Mouse (Mus musculus) liver (tissue): ENCODE data around the gene Fes.

Experiments
- DNase-seq: peaks from one replicate; pipeline ENCODE4 v3.0.0-alpha.2; 2020; ENCODE audit warnings: mixed read lengths

Fes gene

GRCm38 (mm10) chr7:80373850-80374249 is 13.9 kb downstream of the Fes start:
- DNase-seq = no peak

- DNase-seq = no peak
Measured at GRCm38 (mm10) chr7:80373352-80373751, 14.4 kb downstream of the Fes start.

GRCm38 (mm10) chr7:80372667-80373066 is 15.1 kb downstream of the Fes start:
- no peak for DNase-seq

GRCm38 (mm10) chr7:80372166-80372565 is 15.6 kb downstream of the Fes start:
- no peak for DNase-seq

DNA sequence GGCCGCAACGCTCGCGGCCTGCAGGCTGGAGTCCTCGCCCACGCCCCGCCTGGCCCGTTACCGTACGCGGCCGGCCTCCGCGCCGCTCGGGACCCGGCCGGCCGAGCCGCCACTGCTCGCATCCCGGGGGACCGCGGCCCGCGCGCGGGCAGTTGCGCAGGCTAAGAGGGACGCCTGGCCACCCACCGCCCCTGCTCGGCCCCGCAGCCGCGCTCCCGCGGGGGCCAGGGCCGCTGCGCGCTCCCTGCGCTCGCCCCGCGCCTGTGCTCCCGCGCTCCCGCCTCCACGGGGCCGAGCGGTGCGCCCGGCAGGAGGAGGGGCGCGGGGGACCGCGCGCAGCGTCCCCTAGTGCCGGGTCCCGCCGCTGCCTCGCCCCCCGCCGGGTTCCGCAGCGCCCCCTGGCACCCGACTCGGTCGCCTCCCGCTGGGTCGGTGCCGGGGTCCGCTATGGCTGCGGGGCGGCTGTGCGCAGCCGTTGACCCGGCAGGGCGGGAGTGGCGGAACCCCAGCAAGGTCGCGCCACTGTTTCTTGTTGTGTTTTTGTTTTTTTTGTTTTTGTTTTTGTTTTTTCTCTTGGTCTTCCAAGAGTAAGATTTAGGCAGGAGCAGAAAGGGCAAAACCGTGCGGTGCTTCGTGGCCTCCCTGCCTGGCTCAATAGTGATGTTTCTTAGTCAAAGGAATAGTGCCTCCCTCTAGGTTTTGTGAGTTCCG is 16.6 kb downstream of the Fes start, which contains the start of gene Man2a2:
Man2a2 (minus strand) TSS at position 335 of the 711 bp plus-strand sequence.
- peak; percentile 68 for DNase-seq

- DNase-seq = peak; percentile 64
Measured at GRCm38 (mm10) chr7:80370649-80371040, 17.1 kb downstream of the Fes start.

DNA sequence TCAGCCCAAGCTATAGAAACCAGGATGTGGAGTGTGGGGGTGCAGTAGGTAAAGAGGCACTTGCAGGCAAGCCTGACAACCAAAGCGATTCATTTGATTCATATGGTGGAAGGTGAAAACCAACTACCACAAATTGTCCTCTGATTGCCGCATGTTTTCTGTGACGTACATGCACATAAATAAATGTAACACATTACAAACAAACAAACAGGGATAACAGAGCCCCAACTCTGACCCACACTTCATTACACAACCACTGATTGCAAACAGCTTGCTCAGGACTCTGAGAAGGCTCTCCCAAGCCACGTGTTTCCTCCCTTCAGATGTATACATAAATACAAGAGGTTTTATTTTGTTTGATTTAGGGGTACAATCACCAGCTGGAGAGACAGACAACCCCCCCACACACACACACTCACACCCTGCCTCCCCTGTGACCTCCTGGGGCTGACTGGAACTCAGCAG is 17.7 kb downstream of the Fes start:
- no peak for DNase-seq

GRCm38 (mm10) chr7:80369461-80369860 is 18.3 kb downstream of the Fes start:
- no peak for DNase-seq

DNA sequence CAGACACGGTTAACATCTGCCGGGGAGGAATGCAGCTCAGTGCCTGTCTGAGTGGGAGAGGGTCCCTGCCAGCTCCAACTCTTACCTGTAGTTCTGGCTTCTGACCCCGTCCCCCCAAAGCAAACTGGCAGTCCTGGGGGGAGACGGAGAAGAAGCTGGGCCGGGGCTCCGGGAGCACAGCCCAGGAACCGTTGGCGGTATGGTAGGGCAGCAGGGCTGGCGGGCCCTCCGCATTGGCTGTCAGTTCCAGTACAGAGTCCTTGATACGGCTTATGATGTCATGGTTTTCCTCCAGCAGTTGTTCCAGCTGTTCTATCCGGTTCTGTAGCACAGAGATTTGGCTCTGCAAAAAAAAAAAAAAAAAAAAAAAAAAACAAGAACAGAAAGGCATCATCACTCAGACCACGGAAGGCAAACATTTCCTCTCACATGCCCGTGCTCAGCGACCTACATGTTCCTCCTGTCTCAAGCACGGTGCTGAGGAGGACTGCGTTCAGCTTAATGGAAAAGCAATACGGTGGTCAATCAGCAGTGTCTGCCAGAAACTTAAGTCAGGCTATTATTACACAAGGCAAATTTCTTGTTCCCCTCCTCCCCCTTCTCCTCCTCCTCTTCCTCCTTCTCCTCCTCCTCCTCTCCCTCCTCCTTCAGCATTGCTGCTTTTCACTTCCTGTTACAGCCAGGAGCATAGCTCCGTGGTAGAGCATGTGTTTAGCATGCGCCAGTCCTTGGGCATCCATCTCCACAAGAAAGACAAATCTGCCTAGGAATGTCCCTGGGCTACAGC is 18.9 kb downstream of the Fes start:
- DNase-seq = no peak

DNA sequence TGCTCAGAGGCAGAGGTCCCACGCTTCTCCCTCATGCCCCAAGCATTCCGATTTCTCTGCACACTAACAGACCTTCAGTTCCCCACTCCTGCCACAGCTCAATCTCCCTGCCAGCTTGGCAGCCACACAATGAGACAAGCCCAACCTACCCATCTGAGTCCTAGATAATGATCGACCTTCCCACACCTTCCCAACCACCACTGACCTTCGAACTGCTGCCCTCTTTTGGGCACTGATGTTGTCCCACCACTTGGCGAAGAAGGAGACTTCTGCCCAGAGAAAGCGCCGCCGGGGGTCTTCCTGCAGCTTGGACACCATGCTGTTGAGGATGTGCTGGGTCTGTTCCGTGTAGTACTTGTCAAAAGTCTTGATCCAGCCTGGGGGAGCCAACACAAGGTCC is 19.7 kb downstream of the Fes start:
- no peak for DNase-seq

DNA sequence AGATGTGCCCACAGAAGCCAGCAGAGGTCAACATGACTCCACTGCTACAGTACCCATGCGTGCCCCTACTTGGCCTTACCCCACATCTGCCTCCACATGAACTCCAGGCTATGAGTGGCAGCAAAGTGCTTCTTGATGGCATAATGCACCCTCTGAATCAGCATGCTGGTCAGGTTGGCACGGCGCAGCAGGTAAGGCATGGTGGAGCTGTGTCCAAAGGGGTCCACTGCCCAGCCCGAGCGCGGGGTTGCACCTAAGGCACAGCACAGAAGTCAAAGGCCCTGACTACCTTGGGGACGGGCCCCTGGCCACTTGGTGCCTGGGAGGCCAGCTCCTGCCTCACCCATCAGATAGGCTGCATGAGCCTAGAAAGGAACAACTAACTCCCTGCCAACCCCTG is 20.5 kb downstream of the Fes start:
- DNase-seq = no peak

- no peak for DNase-seq
Measured at GRCm38 (mm10) chr7:80365759-80366158, 22.0 kb downstream of the Fes start.

DNA sequence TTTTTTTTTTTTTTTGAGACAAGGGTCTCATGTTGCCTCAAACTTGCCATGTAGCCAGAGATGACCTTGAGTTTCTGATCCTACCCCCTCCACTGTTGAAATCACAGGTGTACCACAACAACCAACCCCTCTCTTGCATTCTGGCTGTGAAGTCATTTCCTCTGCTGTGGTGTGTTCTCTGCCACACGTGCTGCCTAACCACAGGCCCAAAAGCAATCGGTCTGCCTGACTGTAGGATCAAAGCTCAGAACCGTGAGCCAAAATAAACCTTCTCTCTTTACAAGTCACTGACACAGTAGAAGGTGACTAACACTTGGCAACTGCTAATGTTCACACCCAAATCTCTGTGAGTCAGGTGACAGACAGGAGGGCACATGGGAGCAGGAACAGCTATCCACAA is 27.3 kb downstream of the Fes start:
- no peak for DNase-seq

GRCm38 (mm10) chr7:80358039-80358438 is 29.7 kb downstream of the Fes start:
- DNase-seq = no peak

DNA sequence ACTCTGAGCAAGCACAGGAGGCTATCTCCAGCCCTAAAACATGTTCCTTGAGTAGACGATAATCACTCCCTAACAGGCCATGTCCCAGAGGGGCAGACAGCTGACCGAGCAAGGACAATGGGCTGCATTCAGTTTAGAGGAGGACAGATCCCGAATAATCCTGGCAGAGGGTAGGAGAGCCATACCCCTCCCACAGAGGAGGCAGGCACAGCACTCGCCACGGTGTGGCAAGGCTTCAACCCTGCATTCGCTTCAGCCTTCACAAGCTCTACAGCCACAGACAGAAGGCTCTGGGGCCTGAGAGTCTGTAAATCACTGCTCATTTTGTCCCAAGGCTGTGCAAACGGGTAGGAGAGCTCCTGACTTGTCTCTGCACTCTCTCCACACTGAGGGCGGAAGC is 30.6 kb downstream of the Fes start:
- no peak for DNase-seq

DNA sequence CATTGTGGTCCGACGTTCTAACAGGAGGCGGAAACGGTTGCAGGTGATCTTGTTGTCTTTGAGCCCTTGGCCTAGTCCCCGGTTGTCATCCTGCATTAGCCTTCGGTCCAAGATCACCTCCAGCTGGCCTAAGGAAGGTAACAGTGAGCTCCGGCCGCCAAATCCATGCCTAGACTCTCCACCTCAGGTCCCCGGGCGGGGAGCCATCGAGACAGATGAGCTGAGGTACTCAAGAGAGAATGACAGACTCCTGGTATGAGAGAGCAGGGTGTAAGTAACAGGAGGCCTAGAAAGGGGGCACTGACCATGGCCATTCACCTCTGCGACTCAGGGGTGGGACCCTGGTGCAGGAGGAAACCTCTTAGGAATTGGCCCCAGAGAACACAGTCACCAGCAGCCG is 31.4 kb downstream of the Fes start:
- DNase-seq = no peak

GRCm38 (mm10) chr7:80352920-80353319 is 34.8 kb downstream of the Fes start:
- DNase-seq = no peak

DNA sequence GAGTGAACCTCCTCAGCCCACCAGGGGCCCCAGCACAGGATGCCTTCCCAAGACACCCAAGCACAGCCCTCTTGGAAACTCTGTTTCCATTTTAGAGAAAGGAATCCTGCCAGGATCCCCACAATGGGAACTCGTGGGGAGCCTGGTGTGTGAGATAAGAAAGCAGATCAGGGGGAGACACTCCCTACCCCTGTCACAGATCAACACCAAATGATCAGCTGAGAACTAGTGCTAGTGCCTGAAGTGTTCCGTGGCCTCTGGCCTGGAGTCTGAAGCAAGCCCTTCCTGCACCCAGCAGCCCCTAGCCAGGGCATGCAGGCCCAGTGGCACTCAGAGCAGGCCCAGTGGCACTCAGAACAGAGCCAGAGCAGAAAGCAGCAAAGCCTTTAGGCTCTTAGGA is 36.9 kb downstream of the Fes start:
- no peak for DNase-seq

- no peak for DNase-seq
Measured at GRCm38 (mm10) chr7:80347670-80348586, 39.8 kb downstream of the Fes start.

DNA sequence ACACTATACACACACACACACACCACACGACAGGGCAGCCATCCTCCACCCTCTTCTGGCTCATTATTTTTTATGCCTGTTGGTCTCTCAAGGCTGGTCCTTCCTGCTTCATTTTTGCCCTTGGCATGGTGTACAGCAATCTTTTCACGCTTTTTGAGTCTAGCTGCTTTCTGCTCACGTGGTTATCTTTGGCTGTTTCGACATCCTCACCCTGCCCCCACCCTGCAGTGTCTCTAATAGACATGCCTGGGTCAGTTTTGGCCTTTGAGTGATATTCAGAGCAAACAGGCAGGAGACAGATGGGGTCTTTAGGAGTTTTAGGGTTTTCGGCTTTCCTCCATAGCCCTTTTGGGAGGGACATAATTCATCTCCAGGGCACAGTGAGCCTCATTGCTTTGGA is 40.9 kb downstream of the Fes start:
- DNase-seq = no peak

GRCm38 (mm10) chr7:80346173-80346572 is 41.6 kb downstream of the Fes start:
- no peak for DNase-seq

GRCm38 (mm10) chr7:80343270-80344018 is 44.3 kb downstream of the Fes start:
- no peak for DNase-seq
